Mouse (Mus musculus) CH12.LX (cell line): Measurements from ENCODE around the gene Fam89b. TPM values are rescaled to one million over a fixed set of nuclear protein-coding genes. Genes with fewer than 3 reads are reported as not detected.

Source experiments
- DNase-seq: peaks from one replicate; pipeline ENCODE4 v3.0.0-alpha.2; 2013; ENCODE audit errors: extremely low read depth
- H3K27ac ChIP-seq: 2 replicates; pipeline ENCODE4 v1.5.1; 2012; ENCODE audit warnings: low read depth, mild to moderate bottlenecking, control low read depth, moderate library complexity; ENCODE audit not compliant: insufficient read depth
- H3K27me3 ChIP-seq: replicated peaks from 2 replicates; pipeline ENCODE3; 2012; ENCODE audit warnings: inconsistent platforms
- H3K36me3 ChIP-seq, 2 experiments: replicated peaks in 1 of 2; 2 replicates each; pipeline versions ENCODE3 to v1.6.1; 2012; ENCODE audit warnings: inconsistent platforms in 1 of 2, low read length in 1 of 2, mild to moderate bottlenecking in 1 of 2, mixed read lengths in 1 of 2, moderate library complexity in 1 of 2; ENCODE audit not compliant: control insufficient read depth in 1 of 2, insufficient read depth in 1 of 2
- H3K4me1 ChIP-seq, 2 experiments: 2 replicates each; pipeline ENCODE4 v1.6.1; 2012; ENCODE audit warnings: inconsistent platforms in 1 of 2, moderate library complexity in 1 of 2; ENCODE audit not compliant: insufficient read depth in 2 of 2, control insufficient read depth in 1 of 2
- H3K4me2 ChIP-seq: 2 replicates; pipeline ENCODE4 v1.6.1; 2012; ENCODE audit warnings: low read depth, mild to moderate bottlenecking, control low read depth; ENCODE audit not compliant: poor library complexity, insufficient read depth, severe bottlenecking
- H3K4me3 ChIP-seq, 3 experiments: fragments of 150-350 bp in 1 of 3; sonication (generic) in 1 of 3; replicated peaks in 1 of 3; 2 replicates each; pipeline versions ENCODE3 to v1.5.1; 2011 to 2012; ENCODE audit warnings: low read depth in 2 of 3, low read length in 2 of 3, mild to moderate bottlenecking in 2 of 3, moderate library complexity in 2 of 3, control low read depth in 1 of 3, improper control_type of control experiment in 1 of 3, inconsistent platforms in 1 of 3, mixed read lengths in 1 of 3; ENCODE audit not compliant: poor library complexity in 1 of 3
- H3K79me2 ChIP-seq: replicated peaks from 2 replicates; pipeline ENCODE4 v1.6.1; 2012; ENCODE audit warnings: mild to moderate bottlenecking, moderate library complexity; ENCODE audit not compliant: control insufficient read depth, poor library complexity, insufficient read depth, severe bottlenecking; ENCODE audit errors: extremely low read depth
- H3K9ac ChIP-seq: 2 replicates; pipeline ENCODE4 v1.6.1; 2012; ENCODE audit warnings: low read depth, mild to moderate bottlenecking, control low read depth, moderate library complexity; ENCODE audit not compliant: insufficient read depth
- H3K9me3 ChIP-seq: replicated peaks from 2 replicates; pipeline ENCODE3; 2012; ENCODE audit warnings: low read length, inconsistent platforms, mixed read lengths
- CHD1 ChIP-seq: IDR thresholded peaks from 2 replicates; pipeline ENCODE4 v1.6.1; 2012; ENCODE audit warnings: low read depth, low read length, improper control_type of control experiment, inconsistent platforms
- CTCF ChIP-seq, 2 experiments: IDR thresholded peaks in 1 of 2; conservative IDR thresholded peaks in 1 of 2; 2 replicates each; pipeline ENCODE4 v1.5.1; 2011 to 2012; ENCODE audit warnings: low read depth in 2 of 2, low read length in 2 of 2, improper control_type of control experiment in 1 of 2, inconsistent platforms in 1 of 2, mild to moderate bottlenecking in 1 of 2, moderate library complexity in 1 of 2
- E2F4 ChIP-seq: IDR thresholded peaks from 2 replicates; pipeline ENCODE4 v1.6.1; 2011; ENCODE audit warnings: low read depth, low read length, improper control_type of control experiment; ENCODE audit not compliant: insufficient replicate concordance
- ETS1 ChIP-seq: conservative IDR thresholded peaks from 2 replicates; pipeline ENCODE4 v1.6.1; 2012; ENCODE audit warnings: low read depth, mild to moderate bottlenecking, inconsistent platforms, low read length, improper control_type of control experiment, moderate library complexity
- GABPA ChIP-seq: IDR thresholded peaks from 2 replicates; pipeline ENCODE4 v1.6.1; 2012; ENCODE audit warnings: low read depth, low read length, improper control_type of control experiment, inconsistent platforms; ENCODE audit not compliant: insufficient replicate concordance
- HCFC1 ChIP-seq: IDR thresholded peaks from 2 replicates; pipeline ENCODE4 v1.6.1; 2012; ENCODE audit warnings: low read depth, mild to moderate bottlenecking, inconsistent platforms, low read length, improper control_type of control experiment
- IRF4 ChIP-seq: IDR thresholded peaks from 2 replicates; pipeline ENCODE4 v1.6.1; 2014; ENCODE audit warnings: low read depth, mild to moderate bottlenecking, inconsistent platforms, low read length, improper control_type of control experiment
- JUND ChIP-seq: conservative IDR thresholded peaks from 2 replicates; pipeline ENCODE4 v1.6.1; 2011; ENCODE audit warnings: low read depth, low read length, improper control_type of control experiment
- MAFK ChIP-seq: IDR thresholded peaks from 2 replicates; pipeline ENCODE4 v1.6.1; 2011; ENCODE audit warnings: low read length, improper control_type of control experiment; ENCODE audit not compliant: insufficient replicate concordance
- MAX ChIP-seq: IDR thresholded peaks from 2 replicates; pipeline ENCODE4 v1.6.1; 2011; ENCODE audit warnings: low read length, improper control_type of control experiment
- MAZ ChIP-seq: IDR thresholded peaks from 2 replicates; pipeline ENCODE4 v1.6.1; 2012; ENCODE audit warnings: low read depth, mild to moderate bottlenecking, inconsistent platforms, low read length, improper control_type of control experiment, moderate library complexity
- MEF2A ChIP-seq: IDR thresholded peaks from 2 replicates; pipeline ENCODE4 v1.6.1; 2014; ENCODE audit warnings: low read depth, mild to moderate bottlenecking, inconsistent platforms, low read length, improper control_type of control experiment, borderline replicate concordance
- MYC ChIP-seq: IDR thresholded peaks from 2 replicates; pipeline ENCODE4 v1.6.1; 2011; ENCODE audit warnings: low read depth, mild to moderate bottlenecking, improper control_type of control experiment, low read length
- NELFE ChIP-seq: IDR thresholded peaks from 2 replicates; pipeline ENCODE4 v1.6.1; 2011; ENCODE audit warnings: low read depth, low read length, improper control_type of control experiment
- PAX5 ChIP-seq: IDR thresholded peaks from 2 replicates; pipeline ENCODE4 v1.6.1; 2012; ENCODE audit warnings: low read length, inconsistent platforms, mixed read lengths
- POLR2A ChIP-seq: IDR thresholded peaks from 2 replicates; pipeline ENCODE4 v1.6.1; 2011; ENCODE audit warnings: low read depth, mild to moderate bottlenecking, improper control_type of control experiment, low read length
- RAD21 ChIP-seq: IDR thresholded peaks from 2 replicates; pipeline ENCODE4 v1.6.1; 2011; ENCODE audit warnings: low read depth, mild to moderate bottlenecking, low read length, improper control_type of control experiment, moderate library complexity
- SIN3A ChIP-seq: IDR thresholded peaks from 2 replicates; pipeline ENCODE4 v1.6.1; 2012; ENCODE audit warnings: low read length, improper control_type of control experiment, inconsistent platforms
- SMC3 ChIP-seq: IDR thresholded peaks from 2 replicates; pipeline ENCODE4 v1.6.1; 2011; ENCODE audit warnings: low read depth, low read length, improper control_type of control experiment
- TBP ChIP-seq: conservative IDR thresholded peaks from 2 replicates; pipeline ENCODE4 v1.6.1; 2011; ENCODE audit warnings: low read depth, low read length, improper control_type of control experiment
- TCF12 ChIP-seq: IDR thresholded peaks from 2 replicates; pipeline ENCODE4 v1.6.1; 2014; ENCODE audit warnings: low read depth, mild to moderate bottlenecking, inconsistent platforms, low read length, improper control_type of control experiment
- UBTF ChIP-seq: IDR thresholded peaks from 2 replicates; pipeline ENCODE4 v1.6.1; 2012; ENCODE audit warnings: low read depth, mild to moderate bottlenecking, inconsistent platforms, low read length, improper control_type of control experiment, moderate library complexity
- USF1 ChIP-seq: IDR thresholded peaks from 2 replicates; pipeline ENCODE4 v1.6.1; 2014; ENCODE audit warnings: low read depth, mild to moderate bottlenecking, inconsistent platforms, low read length, improper control_type of control experiment
- ZC3H11A ChIP-seq: IDR thresholded peaks from 2 replicates; pipeline ENCODE4 v1.6.1; 2012; ENCODE audit warnings: low read depth, mild to moderate bottlenecking, inconsistent platforms, low read length, improper control_type of control experiment
- ZMIZ1 ChIP-seq: IDR thresholded peaks from 2 replicates; pipeline ENCODE4 v1.6.1; 2012; ENCODE audit warnings: low read depth, mild to moderate bottlenecking, inconsistent platforms, low read length, improper control_type of control experiment
- ZNF384 ChIP-seq: IDR thresholded peaks from 2 replicates; pipeline ENCODE4 v1.6.1; 2012; ENCODE audit warnings: low read depth, low read length, improper control_type of control experiment, inconsistent platforms
- dilution Hi-C: fragments of 300-500 bp; cut with MboI; formaldehyde crosslinking; loops from 2 replicates; pipeline ENCODE4 v1.14.3; 2020; ENCODE audit warnings: low sequenced_read_pairs; ENCODE audit not compliant: extremely low pct_unique_long_range_greater_than_20kb, extremely low pct_ligation_motif_present
- in situ Hi-C: fragments of 300-500 bp; cut with MboI; formaldehyde crosslinking; loops from 3 replicates; pipeline ENCODE4 v1.14.3; 2019; ENCODE audit warnings: low sequenced_read_pairs, low pct_ligation_motif_present, low pct_unique_long_range_greater_than_20kb, mixed read lengths
- polyA plus RNA-seq: library from polyadenylated mRNA; unstranded; fragments of >175 nt; gene quantifications from 2 replicates; pipeline ENCODE4 v1.2.1, GENCODE M21; 2012; ENCODE audit warnings: low read depth; ENCODE audit not compliant: insufficient read length
- total RNA-seq, 2 experiments: library from RNA; depleted of rRNA; stranded (reverse); fragments of 300-350 nt in 1 of 2; fragments of >200 nt in 1 of 2; gene quantifications; 2 replicates each; pipeline ENCODE4 v1.2.3; 2012 to 2014

Gene Fam89b
- total and polyA plus RNA-seq, 3 experiments = 7.5 to 13.4 (median 9.2) TPM

DNA sequence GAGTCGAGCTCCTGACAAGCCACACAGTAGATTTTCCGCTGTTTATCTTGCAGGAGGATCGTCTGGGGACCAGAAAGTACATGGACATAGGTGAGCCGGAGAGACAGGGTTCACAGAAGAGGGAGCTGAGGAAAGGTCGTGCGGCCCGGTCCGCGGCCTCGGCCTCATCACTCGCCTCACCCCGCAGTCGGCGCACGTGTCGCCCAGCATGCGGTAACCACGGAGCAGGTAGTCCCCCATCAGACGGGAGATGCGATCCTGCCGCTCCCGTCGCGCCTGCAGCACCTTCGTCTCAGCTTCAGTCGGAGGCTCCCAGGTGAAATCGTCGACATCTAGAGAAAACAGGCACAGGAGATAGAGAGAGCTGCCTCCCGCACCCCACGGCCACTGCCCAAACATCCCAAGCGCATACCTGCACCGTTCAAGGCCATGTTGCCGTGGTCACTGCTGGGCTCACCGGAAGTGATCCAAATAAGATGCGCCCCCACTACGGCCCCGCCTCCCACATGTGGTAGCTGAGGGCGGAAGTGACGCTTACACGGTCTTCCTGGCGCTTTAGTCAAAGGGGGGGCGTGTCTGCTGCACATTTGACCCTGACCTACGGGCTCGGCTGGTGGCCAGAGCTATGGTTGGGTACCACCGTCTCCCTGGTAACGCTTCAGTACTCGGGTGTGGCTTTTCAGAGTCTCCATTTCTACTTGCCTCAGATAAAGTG, 2.0 kb upstream of the Fam89b start (continued):
- TF ChIP-seq MYC (peak; percentile 82; the same call in 1 of the 2 replicates), MAFK (no peak), GABPA (no peak; the same call in 1 of the 2 replicates), ETS1 (peak; percentile 39), HCFC1 (peak; percentile 96), ZNF384 (no peak), PAX5 (no peak), MAZ (0 out of 2 replicates have a peak, but pooled peaks have one; percentile 43), UBTF (no peak), USF1 (peak; percentile 75), CHD1 (no peak), TCF12 (peak; percentile 90), CTCF (conservative IDR thresholded peaks at IDR 0.05 in 1 of 2, IDR thresholded peaks at IDR 0.05 in 1 of 2; ENCODE audit: low read depth in 2 of 2, low read length in 2 of 2) (no peak), MEF2A (peak; percentile 73), IRF4 (peak; percentile 64; the same call in 1 of the 2 replicates), MAX (peak; percentile 94), RAD21 (no peak), JUND (no peak), ZC3H11A (no peak), SMC3 (no peak)

GRCm38 (mm10) chr19:5730314-5731186, 1.1 kb upstream of the Fam89b start:
- TF ChIP-seq PAX5 (no peak), SIN3A (no peak), TBP (no peak), NELFE (no peak), E2F4 (no peak), IRF4 (no peak), POLR2A (no peak), GABPA (no peak), ZMIZ1 (no peak)
- Histone ChIP-seq H3K4me1 (peaks cover 16 to 46% of the 10 kb centered on the region in 2 experiments), H3K9ac (peak overlapping the region; percentile 68; the same call in 1 of the 2 replicates), H3K36me3 (peaks cover 0 to 16% of the 10 kb centered on the region in 2 experiments), H3K27ac (no peak overlapping the region), H3K27me3 (peaks cover 17% of the 10 kb centered on the region), H3K9me3 (no peaks in the 10 kb centered on the region), H3K79me2 (peaks cover 4% of the 10 kb centered on the region; the same call in 1 of the 2 replicates), H3K4me3 (peak overlapping the region; percentile 85 to 97 (median 94)), H3K4me2 (peak overlapping the region; percentile 56)
- dilution Hi-C loops (no loop called here), in situ Hi-C loops (loop anchor here (5.0 kb wide), 1 partner anchor 37 kb away; no protein-coding TSS in a partner anchor)
- no peak for DNase-seq
